Mouse (Mus musculus) cortical plate, adult 2 months (tissue): ENCODE data around the gene Usp50.

Experiments used
- CTCF ChIP-seq: fragments of 200-500 bp; IDR thresholded peaks from 2 replicates; pipeline ENCODE4 v1.5.1; 2011; ENCODE audit warnings: mild to moderate bottlenecking, control low read depth, low read length; ENCODE audit not compliant: insufficient read depth; ENCODE audit errors: extremely low read depth
- POLR2A ChIP-seq: fragments of 200-500 bp; IDR thresholded peaks from 2 replicates; pipeline ENCODE4 v1.6.1; 2011; ENCODE audit warnings: mild to moderate bottlenecking, low read length, control low read depth; ENCODE audit not compliant: insufficient read depth; ENCODE audit errors: extremely low read depth

DNA sequence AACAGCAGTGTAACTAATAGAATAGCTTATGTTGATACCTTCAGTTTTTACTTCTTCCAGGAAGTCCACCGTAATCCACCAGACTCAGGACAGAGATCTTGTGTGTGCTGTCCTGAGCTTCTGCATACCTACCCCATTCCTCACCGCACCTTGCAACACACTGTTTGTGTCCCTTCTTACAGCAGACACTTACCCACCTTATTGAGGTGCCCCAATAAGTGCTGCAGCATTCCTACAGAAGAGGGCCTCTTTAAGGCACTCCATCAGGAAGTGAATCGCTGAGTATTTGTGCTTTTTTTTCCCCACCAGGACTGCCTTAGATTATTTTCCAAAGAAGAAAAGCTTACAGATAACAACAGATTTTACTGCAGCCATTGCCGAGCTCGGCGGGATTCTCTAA lies 27.6 kb downstream of the Usp50 start:
- no peak for TF ChIP-seq POLR2A
- no peak for TF ChIP-seq CTCF
